Mouse (Mus musculus): ENCODE results near the gene Atp2b1. TPM values are rescaled to one million over a fixed set of nuclear protein-coding genes. Genes with fewer than 3 reads are reported as not detected.

The Atp2b1 gene
- 1,000 to 10,000 TPM; 1,023 to 1,033 TPM for total RNA-seq (2021)

GRCm38 (mm10) chr10:98913961-98914809, at the start of gene Atp2b1:
TSS of gene Atp2b1 (plus strand) at chr10:98914406.
- DNase-seq = peak; percentile 95

- no peak for DNase-seq
These were observed 49.4 kb upstream of the Atp2b1 start for GRCm38 (mm10) chr10:98864851-98865250.

- no peak for DNase-seq
These were observed 47.3 kb upstream of the Atp2b1 start for GRCm38 (mm10) chr10:98866836-98867370.

DNA sequence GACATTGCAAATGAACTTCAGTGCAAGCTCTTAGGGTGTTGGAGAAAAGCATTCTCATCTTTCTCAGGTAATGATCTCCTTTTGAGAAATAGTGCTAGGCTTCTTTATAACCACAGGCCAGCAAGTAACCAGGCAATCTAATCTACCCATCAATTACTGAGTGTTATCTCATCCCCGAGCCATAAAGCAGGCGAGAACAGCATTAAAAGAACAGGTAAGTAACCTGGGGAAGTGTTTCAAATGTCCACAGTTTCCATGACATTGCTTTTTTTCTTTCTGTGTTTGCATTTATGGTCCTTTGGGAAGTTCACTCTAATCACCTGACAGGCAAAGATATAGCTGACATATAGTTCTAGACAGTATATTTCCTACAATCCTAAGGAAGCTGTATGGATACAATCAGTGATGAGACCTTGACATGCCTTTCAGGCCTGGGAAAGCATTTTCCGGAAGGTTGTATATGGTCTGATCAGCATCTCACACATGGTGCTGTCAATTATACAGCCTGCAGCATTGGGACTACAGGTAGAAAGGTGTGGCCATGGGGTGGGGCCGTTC, 45.8 kb upstream of the Atp2b1 start:
- DNase-seq = no peak

- DNase-seq = no peak
These were observed 36.4 kb upstream of the Atp2b1 start for GRCm38 (mm10) chr10:98877855-98878254.

DNA sequence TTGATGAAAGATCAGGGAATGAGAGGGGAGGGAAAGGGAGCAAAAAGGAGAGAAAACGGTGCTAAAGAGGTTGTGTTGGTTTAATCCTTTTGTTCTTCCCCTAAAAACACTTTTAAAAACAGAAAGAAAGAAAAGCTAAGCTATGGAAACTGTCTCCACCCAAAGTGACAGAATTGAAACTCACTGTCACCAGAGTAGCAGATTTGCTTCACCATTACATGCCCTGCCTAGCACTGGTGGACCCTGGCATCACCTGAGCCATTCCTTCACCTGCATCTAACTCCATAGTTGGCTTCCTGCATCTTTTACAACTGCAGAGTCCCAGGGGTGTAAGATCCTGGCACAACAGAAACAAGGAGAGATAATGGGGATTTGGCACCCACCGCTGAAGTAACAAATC, 35.6 kb upstream of the Atp2b1 start:
- DNase-seq = no peak

GRCm38 (mm10) chr10:98880057-98880456, 34.1 kb upstream of the Atp2b1 start:
- DNase-seq = no peak

DNA sequence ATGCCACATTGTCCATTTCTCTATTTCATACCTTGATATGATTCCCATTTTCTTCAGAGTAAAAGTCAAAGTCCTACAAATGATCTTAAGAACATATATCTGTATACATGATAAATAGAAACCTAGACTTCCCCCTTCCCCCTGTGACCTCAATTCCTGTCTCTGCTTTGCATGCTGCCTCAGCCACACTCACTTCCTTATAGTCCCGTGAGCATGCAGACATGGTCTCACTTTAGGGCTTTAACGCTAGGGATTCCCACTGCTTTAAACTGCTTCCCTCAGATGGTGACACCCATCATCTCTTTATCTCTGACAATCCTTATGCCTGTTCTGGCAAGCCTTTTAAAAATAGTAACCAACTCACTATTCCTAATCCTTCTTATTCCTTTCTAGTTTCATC, 33.5 kb upstream of the Atp2b1 start:
- no peak for DNase-seq

DNA sequence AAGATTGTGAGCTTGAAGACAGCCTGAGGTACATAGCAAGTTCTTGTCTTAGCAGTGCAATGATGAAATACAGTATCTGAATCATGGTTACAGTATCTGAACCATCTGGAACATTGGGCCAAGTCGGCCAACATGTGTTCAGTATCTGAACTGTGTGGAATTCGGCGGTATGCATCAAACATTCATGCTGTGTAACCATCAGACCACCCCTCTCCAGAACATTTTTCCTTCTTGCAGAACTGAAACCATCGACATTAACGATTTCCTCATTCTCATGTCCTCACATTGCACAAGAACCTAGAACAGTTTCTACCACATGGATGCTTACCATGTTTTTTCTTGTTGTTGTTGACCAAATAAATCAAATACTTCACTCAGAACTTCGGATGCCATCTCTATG, 32.7 kb upstream of the Atp2b1 start:
- no peak for DNase-seq

DNA sequence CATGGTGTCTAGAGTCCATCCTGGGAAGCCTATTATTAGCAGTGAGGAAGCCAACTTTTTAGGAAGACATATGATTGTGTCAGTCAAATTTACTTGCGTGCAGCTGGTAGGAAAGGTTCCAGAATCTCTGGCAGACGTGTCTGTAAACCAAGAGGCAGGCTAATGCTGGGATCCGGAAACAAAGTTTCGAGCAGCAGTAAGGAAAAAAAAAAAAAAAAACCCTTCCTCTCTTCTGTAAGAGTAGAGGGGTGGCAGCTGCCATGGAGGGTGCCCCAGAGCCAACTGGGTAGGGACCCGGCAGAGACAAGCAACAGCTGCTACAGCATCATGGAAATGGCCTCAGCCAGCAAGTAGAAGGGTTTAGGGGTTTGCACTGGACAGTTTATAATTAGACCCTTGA, 31.6 kb upstream of the Atp2b1 start:
- DNase-seq = no peak

DNA sequence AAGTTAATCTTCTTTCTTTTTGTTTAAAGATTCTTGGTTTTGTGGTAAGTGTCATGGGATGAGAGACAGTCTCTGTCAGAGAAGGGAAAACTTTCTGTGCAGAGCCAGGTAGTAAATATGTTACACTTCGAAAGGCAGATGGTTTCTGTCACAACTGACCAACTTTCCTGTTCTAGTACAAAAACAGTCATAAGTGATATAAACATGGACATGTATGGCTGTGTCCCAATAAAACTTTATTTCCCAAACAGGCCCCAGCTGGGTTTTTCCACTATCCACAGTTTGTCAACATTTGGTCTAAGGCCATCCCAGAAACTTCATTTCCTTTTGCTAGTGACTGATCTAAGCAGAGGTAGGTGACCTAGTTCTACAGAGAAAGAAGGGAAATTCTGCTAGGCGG, 29.8 kb upstream of the Atp2b1 start:
- DNase-seq = no peak

GRCm38 (mm10) chr10:98886770-98887271, 27.4 kb upstream of the Atp2b1 start:
- DNase-seq = no peak

DNA sequence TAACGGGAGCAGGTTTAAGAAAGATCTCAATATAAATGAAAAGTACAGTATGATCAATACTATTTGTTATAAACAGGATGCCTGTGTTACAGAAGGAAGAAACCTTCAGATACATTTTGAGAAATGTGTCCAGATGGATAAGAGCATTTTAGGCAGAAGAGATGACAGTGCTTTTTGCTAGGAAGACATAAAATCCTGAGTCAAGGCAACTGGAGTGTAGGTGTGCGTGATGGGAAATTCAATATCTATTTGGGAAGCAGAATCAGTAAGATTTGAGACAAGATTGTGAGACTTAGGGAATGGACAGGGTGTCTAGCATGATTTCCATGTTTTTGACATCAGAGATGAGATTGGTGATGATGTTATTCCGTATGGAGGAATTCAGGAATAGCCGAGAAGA, 22.8 kb upstream of the Atp2b1 start:
- DNase-seq = no peak

DNA sequence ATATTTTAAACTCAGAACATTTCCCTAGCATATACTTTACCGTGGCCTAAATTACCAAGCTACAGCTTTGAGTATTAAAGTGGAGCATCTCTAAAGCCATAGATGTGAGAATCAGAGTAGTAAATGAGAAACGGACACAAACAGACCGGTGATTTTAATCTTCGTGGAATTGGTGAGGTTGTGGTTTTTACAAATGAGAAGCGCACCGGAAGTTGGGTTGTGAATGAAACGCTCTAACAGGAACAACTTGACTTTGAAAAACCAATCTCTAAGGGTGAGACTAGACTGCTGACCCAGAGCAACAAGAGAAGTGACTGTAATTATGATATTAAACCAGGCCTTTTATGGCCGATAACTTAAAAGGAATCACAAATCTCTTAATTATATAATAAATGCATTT, 16.7 kb upstream of the Atp2b1 start:
- no peak for DNase-seq

DNA sequence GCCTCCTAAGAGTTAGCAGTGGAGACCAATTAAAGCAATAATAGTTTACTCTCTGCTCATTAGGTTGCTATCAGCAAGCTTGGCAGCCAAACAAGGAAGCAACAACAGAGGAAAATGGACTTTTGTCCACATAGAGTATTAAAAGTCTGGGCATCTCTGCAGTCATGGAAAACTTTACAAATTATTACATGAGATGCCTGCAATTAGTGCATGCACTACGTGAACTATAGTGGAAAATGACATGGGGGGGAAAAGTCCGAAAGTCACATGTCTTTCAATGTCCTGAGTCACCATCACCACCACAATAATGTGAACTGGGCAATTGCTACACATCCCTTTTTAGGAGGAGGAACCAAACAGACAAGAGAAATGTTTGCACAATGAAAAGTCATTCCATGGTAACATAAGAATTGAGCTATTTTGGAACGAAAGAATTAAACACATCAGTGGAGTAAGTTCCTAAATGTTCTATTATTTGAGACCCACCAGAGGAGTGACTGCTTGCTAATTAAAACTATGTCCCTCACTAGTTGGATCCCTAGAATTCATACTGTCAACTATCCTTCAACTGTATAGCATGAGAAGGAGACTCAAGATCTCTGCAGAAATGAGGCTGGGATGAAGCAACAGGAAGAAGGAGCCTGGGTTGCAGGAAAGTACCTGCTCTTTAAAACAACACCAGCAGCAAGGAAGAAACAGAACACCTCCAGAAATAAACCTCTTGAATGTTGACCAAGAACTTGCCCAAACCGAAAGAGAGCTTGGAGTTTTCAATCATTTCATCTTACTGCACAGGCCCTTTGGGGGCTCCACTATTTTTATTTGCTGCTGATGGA, 16.1 kb upstream of the Atp2b1 start:
- DNase-seq = no peak

GRCm38 (mm10) chr10:98901533-98901932, 12.7 kb upstream of the Atp2b1 start:
- no peak for DNase-seq

- no peak for DNase-seq
These were observed 8.2 kb upstream of the Atp2b1 start for GRCm38 (mm10) chr10:98905987-98906386.

- no peak for DNase-seq
These were observed 7.2 kb upstream of the Atp2b1 start for GRCm38 (mm10) chr10:98906941-98907549.

- no peak for DNase-seq
These were observed 621 bp upstream of the Atp2b1 start for GRCm38 (mm10) chr10:98913610-98913960.

DNA sequence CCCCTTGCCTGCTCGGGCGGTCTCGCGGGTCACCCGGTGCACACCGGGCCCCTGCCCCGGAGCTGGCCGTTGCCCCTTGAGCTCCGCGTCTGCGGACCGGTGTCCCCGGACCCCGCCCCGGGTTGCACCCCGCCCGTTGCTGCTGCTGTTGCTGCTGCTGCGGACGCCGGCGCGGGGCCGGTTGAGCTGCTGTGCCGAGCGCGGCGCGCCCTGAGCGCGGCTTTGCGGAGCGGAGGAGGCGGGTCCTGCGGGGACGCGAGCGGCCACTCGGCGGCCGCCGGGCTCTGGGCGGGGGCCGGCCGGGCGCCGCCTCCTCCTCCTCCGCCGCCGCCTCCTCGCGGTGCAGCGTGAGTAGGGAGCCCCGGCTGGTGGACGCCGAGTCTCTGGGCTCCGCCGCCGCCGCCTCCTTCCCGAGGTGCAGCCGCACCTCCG, 620 bp downstream of the Atp2b1 start:
- peak; percentile 83 to 85 for DNase-seq

DNA sequence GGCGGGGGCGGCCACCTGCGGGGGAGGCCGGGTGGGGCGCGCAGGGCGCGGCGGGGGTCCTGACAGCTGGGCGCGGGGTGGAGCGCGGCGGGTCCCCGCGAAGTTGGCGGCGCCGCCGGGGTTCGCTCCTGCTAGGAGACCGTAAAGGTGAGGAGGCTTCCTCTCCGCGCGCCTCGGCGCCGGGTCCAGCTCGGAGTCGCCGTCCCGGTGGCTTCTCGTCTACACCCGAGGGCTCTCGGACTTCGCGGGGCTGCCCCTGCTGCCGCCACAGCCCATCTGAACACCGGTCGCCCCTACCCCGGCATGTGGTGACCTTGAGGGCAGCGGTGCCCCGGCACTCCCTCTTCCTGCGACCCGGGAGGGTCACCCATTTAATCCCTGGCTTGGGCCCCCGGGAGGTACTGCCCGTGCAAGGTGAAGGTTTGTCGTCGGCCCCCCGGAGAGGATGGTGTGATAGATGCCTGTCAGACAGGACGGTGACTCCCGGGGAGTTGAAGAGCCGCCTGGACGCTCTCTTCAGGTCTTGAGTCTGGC, 1.3 kb downstream of the Atp2b1 start:
- DNase-seq = peak in 1 of 2 experiments; percentile 40

Measured in layer of hippocampus, postnatal 36 days (tissue).